Mouse (Mus musculus) G1E-ER4 (cell line): ENCODE measurements around the gene Hpse2. TPM values are rescaled to one million over a fixed set of nuclear protein-coding genes. Genes with fewer than 3 reads are reported as not detected.

Experiments used
- GATA1 ChIP-seq: IDR thresholded peaks from one replicate; pipeline ENCODE4 v1.8.0; 2012; ENCODE audit warnings: low read length, inconsistent platforms
- polyA plus RNA-seq: library from polyadenylated mRNA; stranded (reverse); fragments of >175 nt; gene quantifications from 2 replicates; pipeline ENCODE4 v1.2.3, GENCODE M21; 2012

The Hpse2 gene
- polyA plus RNA-seq, 1 experiment, result not detected

- no peak for TF ChIP-seq GATA1
Observed at GRCm38 (mm10) chr19:42794914-42795613, 593.1 kb downstream of the Hpse2 start.

DNA sequence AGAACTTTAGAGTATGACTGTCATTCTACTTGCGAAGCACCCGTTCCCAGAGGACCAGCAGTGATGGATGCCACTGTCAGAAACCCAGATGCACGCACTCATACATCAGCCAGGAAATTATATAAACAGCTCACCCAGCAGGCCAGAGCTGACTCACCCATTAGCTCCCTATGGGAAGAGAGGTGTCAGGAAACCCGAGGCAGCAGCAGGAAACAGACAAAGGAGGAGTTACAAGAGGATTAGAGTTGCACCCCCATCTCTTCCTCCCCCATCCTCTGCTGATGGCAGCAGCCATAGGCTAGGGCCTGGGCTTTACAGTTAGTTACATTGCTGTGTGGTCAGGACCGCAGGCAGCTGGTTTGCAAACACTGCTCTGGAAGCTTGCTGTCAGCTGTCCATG, 599.8 kb downstream of the Hpse2 start:
- no peak for TF ChIP-seq GATA1

DNA sequence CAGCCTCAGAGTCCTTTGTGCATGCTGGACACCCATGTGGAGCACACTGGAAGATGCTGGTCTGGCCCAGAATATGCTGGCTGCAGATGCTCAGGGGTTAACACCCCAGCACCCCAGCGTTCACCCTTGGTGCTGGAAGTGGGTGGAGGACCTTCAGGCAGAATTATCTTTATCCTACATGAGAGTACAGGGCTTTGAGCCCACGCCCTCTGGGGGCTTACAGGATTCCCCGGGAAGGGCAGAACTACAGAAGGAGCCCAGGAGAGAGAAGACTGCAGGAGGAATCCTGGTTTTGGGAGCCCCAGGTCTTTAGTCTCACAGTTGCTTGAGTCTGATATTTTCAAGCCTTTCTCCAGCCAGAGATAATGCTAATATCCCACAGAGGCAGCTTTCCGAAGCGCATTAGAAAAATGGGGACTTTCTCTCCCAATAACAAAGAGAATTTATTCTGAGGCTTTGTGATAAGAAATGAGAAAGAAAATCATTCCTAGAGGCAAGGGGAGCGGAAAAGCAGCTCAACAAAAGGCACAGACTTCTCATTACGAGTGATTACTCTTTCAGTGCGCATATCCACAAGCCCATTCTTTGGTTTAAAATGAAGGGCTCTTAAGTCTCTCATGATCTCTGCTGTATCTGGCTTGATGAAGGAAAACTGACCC, 602.5 kb downstream of the Hpse2 start:
- TF ChIP-seq GATA1, result no peak

DNA sequence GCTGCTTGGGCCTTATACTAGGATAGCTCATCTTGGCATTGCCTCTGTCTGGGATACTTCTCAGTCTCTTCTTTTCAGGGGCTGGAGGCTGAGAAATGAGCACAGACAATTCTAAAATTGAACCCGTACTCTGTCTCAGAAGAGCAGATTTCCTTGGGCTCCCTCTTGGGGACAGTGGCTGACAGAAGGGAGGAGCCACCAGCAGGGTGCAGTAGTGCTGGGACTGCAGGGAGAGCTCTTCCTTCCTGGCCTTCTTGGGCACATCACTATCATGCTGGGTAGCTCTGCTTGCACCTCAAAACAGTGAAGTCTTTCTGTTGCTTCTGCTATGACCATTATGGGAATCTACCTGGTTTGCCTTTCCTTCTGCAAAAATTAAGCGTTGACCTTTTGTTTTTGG, 603.0 kb downstream of the Hpse2 start:
- TF ChIP-seq GATA1, result no peak

GRCm38 (mm10) chr19:42779531-42780155, 608.5 kb downstream of the Hpse2 start, which contains the start of gene Hps1:
Hps1 (minus strand) TSS chr19:42779978.
- TF ChIP-seq GATA1, result no peak

- no peak for TF ChIP-seq GATA1
Observed at GRCm38 (mm10) chr19:42777801-42778200, 610.4 kb downstream of the Hpse2 start.

GRCm38 (mm10) chr19:42776813-42777212, 611.3 kb downstream of the Hpse2 start:
- no peak for TF ChIP-seq GATA1

DNA sequence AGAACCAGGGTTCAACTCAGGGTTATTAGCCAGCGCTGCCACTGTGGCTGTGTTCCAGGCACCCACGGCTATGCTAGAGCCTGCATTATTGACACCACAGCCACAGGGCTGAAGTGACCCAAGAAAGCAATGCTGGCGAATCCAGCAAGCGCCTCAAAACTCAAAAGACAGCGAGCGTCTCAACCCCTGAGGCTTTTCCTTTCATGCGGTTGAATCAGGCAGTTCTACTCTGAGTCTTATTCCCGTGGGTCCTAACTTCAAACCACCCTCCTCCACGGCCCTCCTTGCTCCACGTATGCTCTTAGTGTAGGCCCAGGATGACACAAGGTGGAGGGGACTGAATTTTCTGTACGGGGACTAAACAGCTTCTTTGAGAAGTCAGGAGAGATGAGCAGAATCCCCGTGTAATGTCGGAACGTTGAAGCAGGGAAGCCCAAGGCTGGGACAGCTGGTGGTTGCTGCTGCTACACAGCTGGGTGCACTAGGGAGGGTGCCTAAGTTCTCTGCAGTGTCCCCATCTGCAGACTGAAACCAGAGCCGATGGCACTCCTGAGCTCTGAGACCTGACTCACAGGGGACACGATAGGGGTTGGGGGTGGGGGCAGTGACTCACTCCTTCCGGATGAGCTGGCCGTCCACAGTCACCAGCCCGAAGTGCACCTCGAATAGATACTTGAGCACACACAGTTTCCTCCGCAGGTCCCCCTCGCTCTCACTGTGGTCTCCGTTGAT, 617.8 kb downstream of the Hpse2 start:
- TF ChIP-seq GATA1, result no peak

- TF ChIP-seq GATA1, result no peak
Observed at GRCm38 (mm10) chr19:42769648-42770047, 618.5 kb downstream of the Hpse2 start.

DNA sequence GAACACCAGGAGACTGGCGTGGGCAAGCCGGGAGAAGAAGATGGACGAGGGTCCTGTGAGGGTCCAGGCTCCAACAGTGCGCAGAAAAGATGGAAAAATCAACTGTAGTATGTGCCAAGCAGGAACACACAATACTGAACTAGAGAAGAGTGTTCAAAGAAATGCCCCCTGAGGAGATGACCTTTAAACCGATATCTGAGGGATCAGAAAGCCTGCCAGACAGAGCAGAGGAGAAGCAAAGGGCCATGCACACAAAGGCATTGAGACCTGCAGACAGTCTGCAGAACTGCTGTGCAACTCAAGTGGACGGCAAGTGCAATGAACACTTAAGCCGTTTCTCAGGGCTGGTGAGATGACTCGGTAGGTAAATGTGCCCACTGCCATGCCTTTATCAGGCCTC, 620.8 kb downstream of the Hpse2 start:
- TF ChIP-seq GATA1, result no peak

GRCm38 (mm10) chr19:42764398-42764797, 623.8 kb downstream of the Hpse2 start:
- TF ChIP-seq GATA1, result no peak

- TF ChIP-seq GATA1, result no peak
Observed at GRCm38 (mm10) chr19:42756671-42757070, 631.5 kb downstream of the Hpse2 start.

DNA sequence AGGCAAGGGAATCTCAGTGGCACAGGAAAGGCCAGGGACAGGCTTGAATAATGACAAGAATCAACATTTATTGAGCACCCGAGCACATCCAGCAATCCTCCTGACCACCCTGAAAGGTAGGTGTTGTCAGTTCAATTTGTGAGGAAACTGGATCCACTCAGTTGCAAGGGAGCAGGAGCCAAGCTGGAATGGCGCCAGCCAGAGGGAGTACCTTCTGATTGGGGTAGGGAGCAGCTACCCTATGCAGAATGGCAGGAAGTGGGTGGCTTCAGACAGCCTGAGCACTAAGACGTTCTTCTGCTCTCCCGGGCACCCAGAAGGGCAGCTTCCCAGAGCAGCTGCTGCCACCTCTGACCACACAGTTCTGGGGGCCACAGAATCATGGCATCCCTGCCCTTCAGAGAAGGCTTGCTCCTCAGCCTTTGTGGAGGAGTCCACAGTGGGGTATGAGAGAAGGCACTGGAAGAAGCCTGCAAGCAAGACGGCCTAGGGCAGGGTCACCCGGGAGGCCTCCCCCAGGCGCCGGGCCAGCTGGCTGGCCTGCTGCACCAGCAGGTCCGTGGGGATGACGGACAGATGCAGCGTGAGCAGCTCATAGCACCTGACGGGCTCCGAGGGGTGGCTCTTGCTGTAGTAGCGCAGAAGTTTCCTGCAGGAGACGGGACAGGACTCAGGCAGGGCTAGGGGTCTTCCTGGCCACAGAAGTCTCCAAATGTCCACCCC, 632.8 kb downstream of the Hpse2 start:
- TF ChIP-seq GATA1, result no peak

DNA sequence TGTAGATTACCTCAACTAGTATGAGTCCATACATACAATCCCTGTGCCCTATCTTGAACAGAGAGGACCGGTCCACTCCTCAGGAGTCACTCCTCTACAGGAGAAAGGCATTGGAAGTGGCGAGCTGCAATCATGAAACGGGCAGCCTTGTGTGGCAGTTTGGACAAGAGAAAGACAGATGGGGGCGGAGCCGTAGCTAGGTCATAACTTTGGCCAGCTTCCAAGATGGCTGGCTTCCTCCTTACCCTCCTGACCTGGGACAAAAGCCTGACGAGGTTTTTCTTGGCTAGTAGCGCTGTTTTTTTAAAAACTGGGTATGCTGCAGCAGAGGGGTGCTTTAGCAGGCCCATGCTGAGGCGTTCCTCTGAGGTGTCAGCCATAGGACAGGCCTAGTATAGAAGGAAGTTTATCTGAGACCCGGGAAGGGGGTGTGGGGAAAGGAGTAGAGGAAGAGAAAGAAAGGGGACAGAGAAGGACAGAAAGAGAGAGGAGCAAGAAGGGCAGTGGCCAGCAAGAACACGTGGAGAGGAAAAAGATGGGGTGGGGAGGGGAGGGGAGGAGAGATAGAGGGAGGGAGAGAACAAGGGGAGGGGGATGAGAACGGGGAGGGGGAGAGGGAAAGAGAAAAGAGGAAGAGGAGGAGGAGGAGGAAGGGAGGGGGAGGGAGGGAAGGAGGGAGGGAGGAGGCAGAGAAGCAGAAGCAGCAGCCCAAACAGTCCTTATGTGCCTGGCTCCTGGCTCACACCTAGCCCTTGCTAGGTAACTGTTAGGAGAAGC, 634.8 kb downstream of the Hpse2 start:
- no peak for TF ChIP-seq GATA1
